Mouse (Mus musculus) spleen, embryonic (tissue): Measurements from ENCODE around the gene Mptx1.
"Not testable (repeated sequence)": the region's sequence is repeated elsewhere in the genome, so short reads cannot be mapped to it uniquely, and the experiment has no call there.

ENCODE experiments used
- CTCF ChIA-PET: fragments of 350-600 bp; sonication (Branson Sonifier 250); formaldehyde crosslinking; loops from one replicate; lab custom pipeline; 2022; lab: Charles Lee

The Mptx1 gene

GRCm38 (mm10) chr1:174330218-174330617 is at the start of gene Mptx1:
Gene Mptx1 (plus strand): TSS chr1:174330518.
- CTCF ChIA-PET = no interaction called here

GRCm38 (mm10) chr1:174303162-174303561 is 27.2 kb upstream of the Mptx1 start:
- CTCF ChIA-PET = no interaction called here

GRCm38 (mm10) chr1:174317308-174317707 is 13.0 kb upstream of the Mptx1 start:
- CTCF ChIA-PET = no interaction called here

GRCm38 (mm10) chr1:174353636-174354035 is 23.3 kb downstream of the Mptx1 start:
- CTCF ChIA-PET = not testable (repeated sequence)

GRCm38 (mm10) chr1:174354640-174355039 is 24.3 kb downstream of the Mptx1 start:
- CTCF ChIA-PET = no interaction called here

GRCm38 (mm10) chr1:174364882-174365451 is 34.6 kb downstream of the Mptx1 start, which contains the start of gene Olfr417:
Gene Olfr417 (plus strand): TSS chr1:174365122.
- CTCF ChIA-PET = no interaction called here

- CTCF ChIA-PET = no interaction called here
These were observed 43.5 kb downstream of the Mptx1 start for GRCm38 (mm10) chr1:174373799-174374198.
